Mouse (Mus musculus): ENCODE results near the gene Thra.

DNA sequence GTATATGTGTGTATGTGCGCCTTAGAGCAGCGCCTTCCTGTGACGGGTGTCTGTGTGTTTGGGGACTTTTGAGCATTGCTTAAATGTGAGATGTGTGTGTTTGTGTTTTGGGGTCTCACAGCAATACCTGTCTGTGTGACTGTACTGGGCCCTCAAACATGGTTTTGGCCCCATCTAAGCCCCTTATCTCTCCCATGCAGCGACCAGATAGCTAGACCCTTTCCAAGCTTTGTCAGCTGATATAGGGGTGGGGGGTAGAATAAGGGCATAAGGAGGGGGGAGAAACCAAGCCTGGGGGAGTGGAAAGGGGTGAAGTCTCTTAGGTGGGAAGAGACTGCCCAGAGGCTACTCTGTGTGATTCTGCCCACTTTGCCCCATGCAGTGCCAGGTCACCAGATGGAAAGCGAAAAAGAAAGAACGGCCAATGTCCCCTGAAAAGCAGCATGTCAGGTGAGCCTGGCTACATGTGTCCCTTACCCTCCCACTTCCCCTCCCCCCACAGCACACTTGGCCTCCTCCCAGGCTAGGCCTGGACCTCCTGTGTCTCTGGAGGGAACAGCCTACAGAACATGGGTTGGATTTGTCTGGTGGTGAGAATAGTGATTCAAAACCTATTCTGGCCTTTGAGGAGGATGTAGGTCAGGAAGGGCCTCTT lies 15.4 kb downstream of the Thra start:
- no peak for TF ChIP-seq MAFK (IDR thresholded peaks at IDR 0.05; ENCODE audit: insufficient replicate concordance, low read length)
- no peak for TF ChIP-seq EP300 (IDR thresholded peaks at IDR 0.05; ENCODE audit: low read length)
- TF ChIP-seq CTCF (conservative IDR thresholded peaks at IDR 0.05 in 1 of 2, IDR thresholded peaks at IDR 0.05 in 1 of 2; ENCODE audit: low read depth in 2 of 2, low read length in 2 of 2) = no peak
- no peak for TF ChIP-seq MAX (IDR thresholded peaks at IDR 0.05; ENCODE audit: low read length)
- no peak for TF ChIP-seq MAZ (IDR thresholded peaks at IDR 0.05; ENCODE audit: low read depth, low read length)
- no peak for TF ChIP-seq USF2 (conservative IDR thresholded peaks at IDR 0.05; ENCODE audit: low read depth, low read length)
- no peak for TF ChIP-seq GABPA (IDR thresholded peaks at IDR 0.05; ENCODE audit: insufficient replicate concordance, low read depth, low read length)
- no peak for TF ChIP-seq USF1 (IDR thresholded peaks at IDR 0.05; ENCODE audit: low read depth, low read length)
